Mouse (Mus musculus): ENCODE measurements around the gene Rgl3.
A peak's percentile ranks its signal among the peaks of the same experiment; 100 is the strongest.

Gene Rgl3

DNA sequence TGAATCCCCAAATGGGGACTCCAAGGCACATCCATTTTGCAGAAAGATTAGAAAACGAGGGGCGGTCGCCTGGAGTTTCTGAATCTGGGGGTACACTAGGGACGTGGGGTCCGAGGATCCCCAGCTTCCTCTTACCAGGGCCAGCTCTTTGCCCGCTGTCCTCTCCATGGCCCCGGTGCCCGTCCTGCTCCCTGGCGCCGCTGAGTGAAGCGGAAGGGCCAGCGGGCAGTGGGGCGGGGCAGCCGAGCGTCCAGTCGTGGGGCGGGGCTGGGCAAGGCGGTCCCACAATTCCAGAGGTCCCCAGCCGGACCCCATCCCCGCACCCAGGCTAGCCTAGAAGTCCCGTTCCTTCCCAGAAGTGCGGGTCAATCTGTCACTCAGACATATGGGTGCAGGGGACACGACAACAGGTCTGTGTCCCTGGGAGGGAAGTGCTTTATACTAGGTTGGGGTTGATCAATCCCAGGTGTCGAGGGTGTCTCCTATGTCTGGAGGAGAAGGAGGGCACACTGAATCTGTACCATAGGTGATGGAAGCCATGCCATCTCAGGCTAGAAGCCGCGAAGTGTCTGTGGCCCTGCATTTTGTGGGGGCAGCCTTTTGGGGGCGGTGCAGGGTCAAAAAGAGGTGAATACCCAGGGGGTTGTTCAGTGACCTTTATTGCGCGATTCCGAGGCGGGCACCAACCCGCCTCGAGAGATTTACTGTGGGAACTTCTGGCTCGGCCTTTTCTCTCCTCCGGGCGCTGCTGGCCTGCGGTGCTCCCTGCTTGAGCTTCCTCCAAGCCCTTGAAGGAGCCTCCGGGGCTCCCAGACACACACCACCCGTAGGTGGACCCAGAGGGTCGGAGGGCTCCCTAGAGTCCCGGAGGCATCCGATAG is at the start of gene Rgl3:
Gene Rgl3 (minus strand): TSS at position 217 of the 881 bp plus-strand sequence.
- DNase-seq (ENCODE audit: low read depth, low spot score) = no peak

DNA sequence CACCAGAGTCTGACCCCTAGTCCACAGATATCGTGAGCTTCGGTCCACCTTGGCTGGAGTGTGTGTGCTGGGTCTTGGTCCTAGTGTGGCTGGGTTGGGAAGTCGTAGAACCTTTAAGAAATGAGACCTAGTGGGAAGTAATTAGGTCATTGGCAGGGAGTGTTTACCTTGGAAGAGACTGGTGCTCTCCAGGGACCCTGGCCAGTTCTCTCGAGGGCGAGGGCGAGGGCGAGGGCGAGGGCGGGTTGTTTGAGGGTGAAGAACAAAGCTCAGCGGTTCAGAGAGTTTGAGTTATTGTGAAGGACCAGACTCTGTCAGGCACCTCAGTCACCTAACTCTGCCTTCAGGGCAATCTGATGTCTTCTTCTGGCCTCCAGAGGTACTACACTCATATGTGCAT is 48.6 kb upstream of the Rgl3 start:
- DNase-seq (ENCODE audit: low read depth, low spot score) = no peak

DNA sequence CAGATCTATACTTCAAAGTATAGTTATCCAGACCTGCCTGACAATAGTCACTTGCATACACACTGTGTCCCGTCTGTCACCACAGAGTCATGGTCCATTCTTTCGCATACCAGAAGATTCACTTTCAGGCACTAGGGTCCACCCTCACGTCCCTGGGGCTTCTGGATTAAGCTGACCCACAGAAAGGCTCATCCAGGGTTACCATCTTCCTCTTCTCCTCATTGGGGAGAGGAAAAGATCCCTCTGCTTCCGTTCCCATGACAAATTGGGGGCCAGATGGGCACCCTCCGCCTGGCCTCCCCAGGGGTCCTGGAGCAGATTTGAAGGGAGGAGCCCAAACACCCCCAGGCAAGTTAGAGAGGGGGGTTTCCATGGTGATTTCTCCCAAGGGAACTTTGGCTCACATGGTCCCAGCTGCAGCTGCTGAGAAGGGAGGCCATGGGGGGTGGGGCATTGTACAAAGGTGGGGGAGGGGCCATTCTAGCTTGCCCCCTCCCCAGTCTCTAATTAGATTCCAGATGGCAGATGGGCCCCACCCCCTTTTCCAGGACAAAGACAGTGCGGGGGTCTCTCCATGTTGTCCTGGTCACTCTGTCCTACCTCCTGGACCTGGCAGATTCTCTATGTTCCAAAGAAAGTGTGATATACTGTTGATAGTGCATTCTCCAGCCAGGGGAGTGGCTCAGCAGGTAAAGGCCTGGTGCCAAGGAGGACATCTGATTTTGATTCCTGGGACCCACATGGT is 46.2 kb upstream of the Rgl3 start:
- DNase-seq (ENCODE audit: low read depth, low spot score) = no peak

DNA sequence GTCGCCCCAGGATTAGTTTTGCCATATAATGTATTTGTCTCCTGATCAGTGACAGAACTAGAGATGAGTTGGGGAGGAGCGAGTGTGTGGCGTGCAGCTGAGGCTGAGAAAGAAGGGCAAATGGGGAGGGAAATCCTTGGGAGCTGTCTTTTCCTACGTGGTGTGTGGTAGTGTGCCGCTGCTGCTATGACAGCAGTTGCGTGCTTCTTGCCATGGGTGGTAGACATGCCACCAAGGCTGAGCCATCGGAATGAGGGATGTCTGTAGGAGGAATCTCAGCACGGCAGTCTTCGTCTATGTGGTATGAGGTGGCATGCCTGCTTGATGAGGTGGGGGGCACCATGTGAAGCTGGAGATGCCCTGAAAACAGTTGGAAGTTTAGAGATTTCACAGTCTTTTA is 41.1 kb upstream of the Rgl3 start:
- DNase-seq (ENCODE audit: low read depth, low spot score) = no peak

GRCm38 (mm10) chr9:22028467-22028866 is 39.2 kb upstream of the Rgl3 start:
- DNase-seq (ENCODE audit: low read depth, low spot score) = no peak

GRCm38 (mm10) chr9:22024592-22024991 is 35.3 kb upstream of the Rgl3 start:
- no peak for DNase-seq (ENCODE audit: low read depth, low spot score)

- DNase-seq (ENCODE audit: low read depth, low spot score) = no peak
These were observed 28.1 kb upstream of the Rgl3 start for GRCm38 (mm10) chr9:22017208-22017825.

DNA sequence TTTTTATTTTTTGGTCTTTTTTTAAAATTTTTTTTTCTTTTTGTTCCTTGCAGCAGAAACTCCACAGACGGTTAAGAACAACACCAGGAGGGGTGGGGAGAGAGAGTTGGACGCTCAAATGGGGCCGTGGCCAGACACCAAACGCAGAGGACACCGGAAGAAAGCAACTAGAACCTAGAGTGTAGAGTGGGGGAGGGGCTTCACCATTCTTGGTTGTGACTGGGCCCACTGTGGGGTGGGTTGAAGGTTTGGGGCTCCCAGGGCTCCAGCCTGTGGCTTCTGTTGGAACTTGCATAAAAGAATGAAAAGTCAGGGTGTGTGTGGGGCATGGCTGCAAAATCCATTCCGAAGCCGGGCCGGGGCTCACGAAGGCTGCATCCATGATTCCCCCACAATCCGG is 27.0 kb upstream of the Rgl3 start:
- DNase-seq (ENCODE audit: low read depth, low spot score) = no peak

GRCm38 (mm10) chr9:22012731-22013130 is 23.5 kb upstream of the Rgl3 start:
- DNase-seq (ENCODE audit: low read depth, low spot score) = no peak

DNA sequence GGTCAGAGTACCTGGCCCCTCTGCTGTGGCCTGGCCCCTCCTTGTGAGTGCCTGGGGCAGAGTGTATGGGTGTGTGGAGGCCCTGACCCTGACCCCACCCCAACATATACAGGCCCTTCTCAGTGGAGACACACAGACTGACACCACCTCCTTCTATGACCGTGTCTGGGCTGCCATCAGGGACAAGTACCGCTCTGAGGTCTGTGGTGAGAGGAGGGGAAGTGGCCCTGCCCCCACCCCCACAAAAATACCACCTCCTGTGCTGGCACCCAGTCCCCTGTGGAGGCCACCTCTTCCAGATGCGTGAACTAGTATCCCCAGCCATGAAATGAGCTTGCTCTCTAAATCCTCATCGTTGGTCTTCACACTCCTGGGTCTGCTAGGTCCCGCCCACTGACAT is 21.8 kb upstream of the Rgl3 start:
- DNase-seq (ENCODE audit: low read depth, low spot score) = no peak

DNA sequence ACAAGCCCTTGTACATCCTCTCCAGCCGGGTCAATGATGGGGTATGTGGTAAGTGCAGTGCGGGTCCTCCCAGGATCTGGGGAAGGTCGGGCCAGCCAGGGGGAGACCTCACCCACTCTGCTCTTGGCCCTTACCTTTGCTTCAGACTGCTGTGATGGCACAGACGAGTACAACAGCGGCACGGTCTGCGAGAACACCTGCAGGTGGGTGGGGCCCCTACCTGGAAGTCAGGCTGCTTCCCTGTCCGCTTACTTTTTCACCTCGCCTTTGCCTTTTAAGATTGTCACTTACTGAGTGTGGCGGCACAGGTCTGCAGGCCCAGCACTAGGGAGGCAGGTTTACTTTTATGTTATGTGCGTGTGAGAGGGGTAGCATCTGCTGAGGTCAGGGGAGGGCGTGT is 15.3 kb upstream of the Rgl3 start:
- no peak for DNase-seq (ENCODE audit: low read depth, low spot score)

DNA sequence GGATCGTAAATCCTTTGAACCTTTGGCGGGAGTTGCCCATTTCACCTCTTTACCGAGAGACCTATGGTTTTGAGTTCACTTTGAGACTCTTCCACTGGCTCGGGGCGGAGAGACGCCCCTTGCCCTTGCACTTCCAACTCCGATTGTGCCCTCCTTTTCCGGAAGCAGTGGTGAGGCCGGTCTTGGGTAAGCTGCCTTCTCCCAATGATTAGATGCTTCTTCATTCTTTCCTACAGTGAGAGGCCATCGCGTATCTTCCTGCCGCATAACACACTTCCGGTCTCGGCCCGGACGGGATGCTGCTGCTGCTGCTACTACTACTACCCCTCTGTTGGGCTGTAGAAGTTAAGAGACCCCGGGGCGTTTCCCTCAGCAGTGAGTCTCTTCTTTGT is 13.9 kb upstream of the Rgl3 start:
- DNase-seq (ENCODE audit: low read depth, low spot score) = peak; percentile 55

DNA sequence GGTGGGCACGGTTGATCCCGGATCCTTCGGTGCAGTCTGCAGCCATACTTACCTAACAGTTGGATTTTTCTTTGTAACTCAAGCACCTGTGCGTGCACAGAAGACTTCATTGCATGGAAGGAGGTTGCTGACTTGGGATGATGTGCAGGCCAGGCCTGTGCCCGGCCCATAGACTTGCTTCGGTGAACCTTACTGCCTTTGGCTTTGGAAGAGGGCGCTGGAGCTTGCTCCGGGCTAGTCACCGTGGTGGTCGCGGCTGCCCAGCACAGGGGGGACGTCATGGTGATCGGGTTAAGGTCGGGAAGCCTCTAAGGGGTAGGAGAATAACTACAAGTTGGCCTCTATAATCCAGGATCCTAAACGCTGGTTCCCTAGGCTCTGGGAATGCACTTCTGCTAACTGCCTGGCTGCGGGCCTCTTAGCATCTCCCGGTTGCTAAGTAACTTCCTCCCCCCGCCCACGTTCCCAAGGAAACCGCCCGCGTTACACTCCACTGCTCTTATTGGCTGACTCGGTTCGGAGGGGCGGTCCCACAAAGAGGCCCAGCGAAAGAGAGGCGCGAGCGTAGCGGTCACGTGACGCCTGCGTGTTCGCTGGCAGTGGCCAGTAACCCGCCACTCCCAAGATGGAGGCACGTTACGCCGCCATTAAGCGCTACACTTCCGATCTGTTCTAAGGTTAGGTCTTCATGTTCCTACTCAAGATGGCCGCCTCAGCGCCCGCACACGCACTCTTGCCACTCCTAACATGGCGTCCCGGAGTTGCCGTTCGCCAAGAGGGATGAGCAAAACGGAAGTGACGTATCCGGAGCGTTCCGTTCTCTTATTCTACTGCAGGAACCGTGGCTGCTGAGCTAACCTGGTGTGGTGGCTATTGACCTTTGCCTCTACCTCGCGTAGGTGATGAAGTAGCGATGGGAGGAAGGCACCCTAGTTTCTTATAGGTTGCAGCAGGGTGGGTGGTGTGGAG is 13.2 kb upstream of the Rgl3 start, which contains the start of the genes Ccdc151 and Prkcsh:
Gene Ccdc151 (minus strand): TSS at position 441 of the 969 bp plus-strand sequence.
Gene Prkcsh (plus strand): TSS at position 613 of the 969 bp plus-strand sequence.
- peak; percentile 100 for DNase-seq (ENCODE audit: low read depth, low spot score)

DNA sequence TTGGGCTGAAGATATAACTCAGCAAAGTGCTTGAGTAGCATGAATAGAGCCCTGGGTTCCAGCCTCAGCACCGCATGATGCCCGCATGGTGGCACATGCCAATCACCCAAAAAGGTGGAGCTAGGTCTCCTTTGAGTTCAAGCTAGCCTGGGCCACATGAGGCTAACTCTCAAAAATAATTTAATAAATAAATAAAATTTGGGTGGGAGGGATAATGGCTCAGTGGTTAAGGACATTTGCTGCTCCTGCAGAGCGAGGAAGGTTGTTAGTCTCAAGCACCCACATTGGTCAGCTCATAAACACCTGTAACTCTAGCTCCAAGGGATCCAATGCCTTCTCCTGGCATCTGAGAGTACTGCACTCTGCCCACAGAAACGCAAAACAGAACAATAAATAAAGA is 12.4 kb upstream of the Rgl3 start:
- DNase-seq (ENCODE audit: low read depth, low spot score) = no peak

GRCm38 (mm10) chr9:22000296-22000695 is 11.1 kb upstream of the Rgl3 start:
- DNase-seq (ENCODE audit: low read depth, low spot score) = no peak

- DNase-seq (ENCODE audit: low read depth, low spot score) = no peak
These were observed 7.1 kb upstream of the Rgl3 start for GRCm38 (mm10) chr9:21996178-21996867.

DNA sequence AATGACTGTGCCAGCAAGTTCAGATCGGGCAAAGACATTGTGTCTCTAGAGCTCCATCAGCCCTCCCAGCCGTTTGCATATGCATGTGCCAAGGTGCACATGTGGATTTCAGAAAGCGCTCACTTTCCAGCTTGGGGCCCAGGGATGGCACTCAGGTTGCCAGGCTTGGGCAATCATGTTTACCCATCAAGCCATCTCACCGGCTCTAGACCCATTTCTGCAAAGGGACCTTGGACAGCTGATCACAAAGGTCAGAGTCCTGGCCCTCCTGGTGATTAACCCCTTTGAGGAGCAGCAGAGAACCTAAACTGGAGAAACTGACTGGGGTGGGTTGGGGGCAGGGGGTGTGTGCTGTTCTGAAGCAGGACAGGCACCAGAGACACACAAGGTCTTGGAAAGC is 3.0 kb upstream of the Rgl3 start:
- no peak for DNase-seq (ENCODE audit: low read depth, low spot score)

DNA sequence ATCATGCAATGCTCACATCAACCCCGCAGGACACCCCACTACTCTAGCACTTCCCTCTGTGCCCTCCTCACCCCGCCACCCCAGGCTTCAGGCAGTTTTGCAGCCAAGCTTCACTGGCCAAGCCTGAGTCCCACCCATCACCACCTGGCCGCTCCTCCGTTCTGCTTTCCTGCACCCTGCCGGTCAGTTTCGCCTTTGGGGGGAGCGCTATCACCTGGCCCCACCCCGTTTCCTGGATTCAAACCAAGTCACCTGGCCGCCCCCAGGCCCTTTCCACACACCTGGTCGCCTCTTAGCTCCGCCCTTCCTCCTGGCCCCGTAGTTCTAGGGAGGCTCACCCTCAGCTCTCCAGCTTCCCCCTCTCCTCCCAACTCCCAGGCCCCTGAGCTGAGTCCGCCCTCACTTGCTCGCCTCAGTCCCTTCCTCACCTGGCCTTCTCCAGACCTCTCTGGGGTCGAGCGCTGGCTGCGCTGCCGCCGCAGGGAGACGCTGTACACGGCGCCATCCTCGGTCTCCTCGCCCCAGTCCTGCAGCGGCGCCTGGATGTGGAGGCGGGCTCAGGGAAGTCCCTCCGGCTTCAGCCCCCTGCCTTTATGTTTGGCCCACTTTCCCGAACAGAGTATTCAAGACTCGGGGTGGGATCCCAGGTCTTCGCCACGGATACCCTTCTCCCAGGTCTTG is 685 bp downstream of the Rgl3 start:
- no peak for DNase-seq (ENCODE audit: low read depth, low spot score)

- peak; percentile 45 for DNase-seq (ENCODE audit: low read depth, low spot score)
These were observed 1.5 kb downstream of the Rgl3 start for GRCm38 (mm10) chr9:21987592-21988342.
